Mouse (Mus musculus) central nervous system, embryonic 14 days (tissue): Measurements from ENCODE around the gene Jag2. TPM values are rescaled to one million over a fixed set of nuclear protein-coding genes. Genes with fewer than 3 reads are reported as not detected.

Experiments used
- polyA plus RNA-seq: library from polyadenylated mRNA; depleted of rRNA; stranded (reverse); fragments of >200 nt; gene quantifications from 2 replicates; pipeline ENCODE4 v1.2.3, GENCODE M21; 2012; rRNA removed

Gene Jag2
- polyA plus RNA-seq, result 44.5 and 56.0 TPM in 2 replicates

GRCm38 (mm10) chr12:112929562-112930352, at the start of gene Jag2:
Gene Jag2, minus strand, starts transcription at chr12:112929776.

GRCm38 (mm10) chr12:112976371-112977073, 46.9 kb upstream of the Jag2 start, which contains the start of gene Btbd6:
Gene Btbd6, plus strand, starts transcription at chr12:112976482.

GRCm38 (mm10) chr12:112941776-112942713, 12.5 kb upstream of the Jag2 start, which contains the start of gene Nudt14:
Gene Nudt14, minus strand, starts transcription at chr12:112942124.

DNA sequence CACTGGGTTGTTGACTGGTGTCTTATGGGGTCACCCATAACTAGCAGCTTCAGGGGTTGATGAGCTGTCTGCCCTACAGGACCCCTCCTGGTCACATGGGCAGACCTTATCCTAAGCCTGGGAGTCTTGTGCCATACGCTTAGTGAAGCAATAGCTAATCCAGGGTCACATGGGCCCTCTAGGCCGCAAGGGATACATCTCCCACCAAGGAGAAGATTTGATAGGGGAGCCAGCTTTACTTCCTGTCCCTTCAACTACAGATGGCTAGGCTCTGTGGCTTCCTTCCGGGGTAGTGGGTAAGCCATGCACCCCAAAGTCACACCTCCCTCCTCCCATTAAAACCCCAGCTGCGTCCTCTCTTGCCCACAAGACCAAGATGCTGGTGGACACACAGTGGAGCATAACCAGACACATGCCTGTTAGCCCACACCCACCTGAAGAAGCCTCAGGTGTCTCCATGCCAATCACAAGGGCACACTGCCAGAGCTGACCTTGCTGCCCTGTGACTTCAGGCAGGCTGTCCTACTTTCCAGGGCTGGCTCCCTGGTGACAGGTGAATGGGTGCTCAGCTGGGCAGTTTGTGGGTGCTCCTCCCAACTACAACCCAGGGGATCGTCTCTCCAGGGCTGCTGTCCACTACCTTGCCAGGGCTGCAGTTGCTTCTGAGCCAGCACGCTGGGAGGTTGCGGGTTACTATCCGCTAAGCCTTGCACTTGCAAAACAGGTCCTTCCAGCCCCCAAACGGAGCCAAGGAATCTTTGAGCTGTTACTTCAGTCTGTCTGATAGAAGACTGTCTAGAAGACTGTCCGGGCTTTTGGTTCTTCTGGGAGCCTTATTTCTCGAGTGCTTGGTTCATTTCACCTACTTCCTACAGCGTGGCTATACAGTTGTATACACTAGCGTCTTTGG, 61.1 kb downstream of the Jag2 start, which contains the start of gene Gpr132:
Gene Gpr132, minus strand, starts transcription at position 51 of the 910 bp plus-strand sequence.

Other genes with a start within 250 kb of the Jag2 start
- 42.5 and 49.1 TPM in 2 replicates for gene Cep170b, start 209.3 kb downstream of the Jag2 start, polyA plus RNA-seq
- 7.8 and 8.3 TPM in 2 replicates for gene Pld4, start 169.1 kb downstream of the Jag2 start, polyA plus RNA-seq
- 1.8 and 3.9 TPM in 2 replicates for gene Ahnak2, start 127.1 kb downstream of the Jag2 start, polyA plus RNA-seq
- 10.7 and 11.2 TPM in 2 replicates for gene Clba1, start 120.8 kb downstream of the Jag2 start, polyA plus RNA-seq
- gene Cdca4, start 100.4 kb downstream of the Jag2 start, polyA plus RNA-seq, result 55.2 and 60.5 TPM in 2 replicates
- 0.16 and 0.20 TPM in 2 replicates for gene Gpr132, start 61.5 kb downstream of the Jag2 start, polyA plus RNA-seq
- 37.1 and 42.3 TPM in 2 replicates for gene Nudt14, start 12.3 kb upstream of the Jag2 start, polyA plus RNA-seq
- gene Btbd6, start 46.7 kb upstream of the Jag2 start, polyA plus RNA-seq, result 42.4 and 44.8 TPM in 2 replicates
- 80.8 and 84.7 TPM in 2 replicates for gene Brf1, start 70.9 kb upstream of the Jag2 start, polyA plus RNA-seq
- 74.1 and 81.7 TPM in 2 replicates for gene Pacs2, start 84.7 kb upstream of the Jag2 start, polyA plus RNA-seq
- 0.27 and 0.34 TPM in 2 replicates for gene Tex22, start 144.7 kb upstream of the Jag2 start, polyA plus RNA-seq
- 111 and 114 TPM in 2 replicates for gene Mta1, start 168.5 kb upstream of the Jag2 start, polyA plus RNA-seq
- gene Crip2, start 210.5 kb upstream of the Jag2 start, polyA plus RNA-seq, result 250 and 289 TPM in 2 replicates
- 60.6 and 128 TPM in 2 replicates for gene Crip1, start 216.5 kb upstream of the Jag2 start, polyA plus RNA-seq
- 20.0 and 21.7 TPM in 2 replicates for gene Tedc1, start 226.6 kb upstream of the Jag2 start, polyA plus RNA-seq